Mouse (Mus musculus): ENCODE measurements around the gene Tmem246.
A peak's percentile ranks its signal among the peaks of the same experiment; 100 is the strongest.

DNA sequence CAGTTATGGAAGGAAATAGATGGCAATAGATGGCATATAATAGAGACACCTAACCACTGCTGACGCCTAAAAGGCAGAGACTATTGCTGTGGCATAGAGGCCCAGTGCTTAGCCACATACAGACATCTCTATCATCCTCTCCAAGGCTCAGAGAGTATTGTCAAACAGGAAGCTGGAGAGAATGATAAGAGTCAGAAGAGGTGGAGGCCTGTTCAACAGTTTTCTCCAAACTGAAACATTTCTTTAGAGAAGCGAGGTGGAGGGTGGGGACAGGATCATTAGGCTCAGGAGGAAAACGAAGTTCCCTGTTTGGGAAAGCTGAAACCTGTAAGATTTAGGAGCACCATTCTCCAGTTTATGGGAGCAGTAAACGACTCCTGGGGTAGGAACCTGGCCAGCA lies 16.4 kb downstream of the Tmem246 start:
- TF ChIP-seq CTCF (IDR thresholded peaks at IDR 0.05; ENCODE audit: low read depth), result no peak
- TF ChIP-seq EP300 (IDR thresholded peaks at IDR 0.05; ENCODE audit: low read depth), result peak; percentile 77

Data from liver, embryonic 14.5 days (tissue).